Mouse (Mus musculus) layer of hippocampus, adult 8-10 months (tissue): ENCODE results near the gene Gm8300. TPM values are rescaled to one million over a fixed set of nuclear protein-coding genes. Genes with fewer than 3 reads are reported as not detected.
"Not testable (repeated sequence)": the region's sequence is repeated elsewhere in the genome, so short reads cannot be mapped to it uniquely, and the experiment has no call there.

Experiments used
- DNase-seq, 2 experiments: peaks; one replicate each; pipeline ENCODE4 v3.0.0; 2022; ENCODE audit warnings: low spot score in 2 of 2
- total RNA-seq, 4 experiments: library from RNA; stranded (reverse); gene quantifications; 2 replicates each; pipeline ENCODE4 v1.2.4; 2022

Gene Gm8300
- total RNA-seq: not detected

- not testable (repeated sequence) for DNase-seq
Observed at GRCm38 (mm10) chr12:87514016-87514415, at the start of gene Gm8300. Gene Gm8300 (plus strand): TSS chr12:87514316.

GRCm38 (mm10) chr12:87464678-87465297, 49.3 kb upstream of the Gm8300 start:
- DNase-seq: no peak

- DNase-seq: no peak
Observed at GRCm38 (mm10) chr12:87470263-87471136, 43.6 kb upstream of the Gm8300 start.

- DNase-seq: no peak
Observed at GRCm38 (mm10) chr12:87471421-87471963, 42.6 kb upstream of the Gm8300 start.

GRCm38 (mm10) chr12:87471964-87472786, 41.9 kb upstream of the Gm8300 start, which contains the start of gene Snw1:
Gene Snw1 (minus strand): TSS chr12:87472274.
- peak; percentile 93 to 95 for DNase-seq

- no peak for DNase-seq
Observed at GRCm38 (mm10) chr12:87474756-87475155, 39.4 kb upstream of the Gm8300 start.

- not testable (repeated sequence) for DNase-seq
Observed at GRCm38 (mm10) chr12:87482482-87482881, 31.6 kb upstream of the Gm8300 start.

GRCm38 (mm10) chr12:87488683-87489082, 25.4 kb upstream of the Gm8300 start:
- not testable (repeated sequence) for DNase-seq

GRCm38 (mm10) chr12:87494421-87494820, 19.7 kb upstream of the Gm8300 start, which contains the start of gene Gm5788:
Gene Gm5788 (plus strand): TSS chr12:87494721.
- DNase-seq: not testable (repeated sequence)

- DNase-seq: not testable (repeated sequence)
Observed at GRCm38 (mm10) chr12:87519616-87520015, 5.5 kb downstream of the Gm8300 start.

GRCm38 (mm10) chr12:87543927-87544326, 29.8 kb downstream of the Gm8300 start:
- no peak for DNase-seq

GRCm38 (mm10) chr12:87550628-87551027, 36.5 kb downstream of the Gm8300 start:
- not testable (repeated sequence) for DNase-seq

Other genes with a start within 250 kb of the Gm8300 start
- gene Vipas39, start 248.1 kb upstream of the Gm8300 start, total RNA-seq: 10 to 100 TPM; 56.4 to 62.0 (median 61.4) TPM
- 100 to 1,000 TPM; 150 to 192 (median 175) TPM for gene Ahsa1, start 247.8 kb upstream of the Gm8300 start, total RNA-seq
- gene Ism2, start 214.6 kb upstream of the Gm8300 start, total RNA-seq: under 1 TPM in 2 of 4 experiments, not detected in 2; 0.29 TPM
- gene Sptlc2, start 126.0 kb upstream of the Gm8300 start, total RNA-seq: 10 to 100 TPM; 32.5 to 50.1 (median 37.4) TPM
- gene Slirp, start 70.4 kb upstream of the Gm8300 start, total RNA-seq: 100 to 1,000 TPM; 102 to 127 (median 112) TPM
- gene Alkbh1, start 70.3 kb upstream of the Gm8300 start, total RNA-seq: 10 to 100 TPM; 21.4 to 29.0 (median 24.3) TPM
- gene Snw1, start 42.0 kb upstream of the Gm8300 start, total RNA-seq: 10 to 100 TPM; 59.6 to 69.6 (median 65.4) TPM
- not detected for gene Gm5788, start 19.6 kb upstream of the Gm8300 start, total RNA-seq
- not detected for gene Oog1, start 88.4 kb downstream of the Gm8300 start, total RNA-seq
- gene Gm4027, start 104.6 kb downstream of the Gm8300 start, total RNA-seq: not detected
- not detected for gene Gm16381, start 130.3 kb downstream of the Gm8300 start, total RNA-seq